Mouse (Mus musculus) cortical plate, adult 2 months (tissue): Measurements from ENCODE around the gene Etv1. TPM values are rescaled to one million over a fixed set of nuclear protein-coding genes. Genes with fewer than 3 reads are reported as not detected.
A peak's percentile ranks its signal among the peaks of the same experiment; 100 is the strongest.

Source experiments
- H3K27ac ChIP-seq: fragments of 200-500 bp; 2 replicates; pipeline ENCODE4 v1.5.1; 2012; ENCODE audit warnings: low read length, control low read depth, inconsistent platforms; ENCODE audit not compliant: insufficient read depth
- H3K4me1 ChIP-seq: fragments of 200-500 bp; 2 replicates; pipeline ENCODE4 v1.6.1; 2011; ENCODE audit warnings: low read length; ENCODE audit not compliant: control insufficient read depth, insufficient read depth
- H3K4me3 ChIP-seq: fragments of 200-500 bp; 2 replicates; pipeline ENCODE4 v1.5.1; 2011; ENCODE audit warnings: mild to moderate bottlenecking, low read length, control low read depth; ENCODE audit not compliant: insufficient read depth
- CTCF ChIP-seq: fragments of 200-500 bp; IDR thresholded peaks from 2 replicates; pipeline ENCODE4 v1.5.1; 2011; ENCODE audit warnings: mild to moderate bottlenecking, control low read depth, low read length; ENCODE audit not compliant: insufficient read depth; ENCODE audit errors: extremely low read depth
- POLR2A ChIP-seq: fragments of 200-500 bp; IDR thresholded peaks from 2 replicates; pipeline ENCODE4 v1.6.1; 2011; ENCODE audit warnings: mild to moderate bottlenecking, low read length, control low read depth; ENCODE audit not compliant: insufficient read depth; ENCODE audit errors: extremely low read depth
- polyA plus RNA-seq: library from polyadenylated mRNA; depleted of rRNA; stranded (reverse); fragments of >200 nt; gene quantifications from 2 replicates; pipeline ENCODE4 v1.2.3, GENCODE M21; 2012

Etv1 gene
- polyA plus RNA-seq, 1 experiment: 34.6 TPM

GRCm38 (mm10) chr12:38847500-38848261 is 68.5 kb downstream of the Etv1 start:
- H3K4me3 ChIP-seq: no peak overlapping the region
- H3K4me1 ChIP-seq: no peaks in the 10 kb centered on the region
- TF ChIP-seq POLR2A (no peak), CTCF (no peak)
- H3K27ac ChIP-seq: no peak overlapping the region

- TF ChIP-seq CTCF: no peak
- TF ChIP-seq POLR2A: no peak
- Histone ChIP-seq H3K27ac (no peak overlapping the region), H3K4me1 (no peaks in the 10 kb centered on the region), H3K4me3 (no peak overlapping the region)
These were observed 70.8 kb downstream of the Etv1 start for GRCm38 (mm10) chr12:38849994-38850393.

GRCm38 (mm10) chr12:38854274-38854673 is 75.1 kb downstream of the Etv1 start:
- Histone ChIP-seq H3K4me1 (no peaks in the 10 kb centered on the region), H3K27ac (no peak overlapping the region), H3K4me3 (no peak overlapping the region)
- TF ChIP-seq CTCF: no peak
- TF ChIP-seq POLR2A: no peak

GRCm38 (mm10) chr12:38854751-38855150 is 75.6 kb downstream of the Etv1 start:
- Histone ChIP-seq H3K4me1 (no peaks in the 10 kb centered on the region), H3K4me3 (no peak overlapping the region), H3K27ac (no peak overlapping the region)
- TF ChIP-seq CTCF (no peak), POLR2A (no peak)

GRCm38 (mm10) chr12:38859675-38860074 is 80.5 kb downstream of the Etv1 start:
- 0 out of 2 replicates have a peak, but pooled peaks cover 1% of the 10 kb centered on the region for H3K4me1 ChIP-seq
- H3K27ac ChIP-seq: no peak overlapping the region
- H3K4me3 ChIP-seq: no peak overlapping the region
- no peak for TF ChIP-seq POLR2A
- TF ChIP-seq CTCF: no peak

GRCm38 (mm10) chr12:38860168-38861115 is 81.3 kb downstream of the Etv1 start:
- peak overlapping the region; percentile 72; the same call in 1 of the 2 replicates for H3K27ac ChIP-seq
- H3K4me1 ChIP-seq: 0 out of 2 replicates have a peak, but pooled peaks cover 1% of the 10 kb centered on the region
- no peak overlapping the region for H3K4me3 ChIP-seq
- no peak for TF ChIP-seq CTCF
- no peak for TF ChIP-seq POLR2A

- H3K27ac ChIP-seq: no peak overlapping the region
- no peak overlapping the region for H3K4me3 ChIP-seq
- 0 out of 2 replicates have a peak, but pooled peaks cover 1% of the 10 kb centered on the region for H3K4me1 ChIP-seq
- TF ChIP-seq CTCF: no peak
- TF ChIP-seq POLR2A: no peak
These were observed 84.2 kb downstream of the Etv1 start for GRCm38 (mm10) chr12:38863395-38863794.

- 0 out of 2 replicates have a peak, but pooled peaks cover 1% of the 10 kb centered on the region for H3K4me1 ChIP-seq
- H3K4me3 ChIP-seq: no peak overlapping the region
- no peak for TF ChIP-seq CTCF
- TF ChIP-seq POLR2A: no peak
- H3K27ac ChIP-seq: no peak overlapping the region
These were observed 85.0 kb downstream of the Etv1 start for GRCm38 (mm10) chr12:38863982-38864828.
